Mouse (Mus musculus) forebrain, postnatal 0 days (tissue): Measurements from ENCODE around the gene Dennd2d. TPM values are rescaled to one million over a fixed set of nuclear protein-coding genes. Genes with fewer than 3 reads are reported as not detected.

Source experiments
- ATAC-seq: fragments of 200-750 bp; cut with Nextera tagmentation; 2 replicates; pipeline ENCODE4 v1.8.0; 2017; ENCODE audit warnings: mild to moderate bottlenecking, moderate library complexity
- DNase-seq: peaks from one replicate; pipeline ENCODE4 v3.0.0-alpha.2; 2015
- H3K27ac ChIP-seq: fragments of 300-500 bp; sonication (generic); 2 replicates; pipeline ENCODE4 v1.5.1; 2014; ENCODE audit warnings: low read depth, mild to moderate bottlenecking, antibody characterized with exemption, low read length, moderate library complexity, mixed read lengths
- H3K27me3 ChIP-seq: fragments of 300-500 bp; sonication (generic); 2 replicates; pipeline ENCODE4 v1.6.1; 2014; ENCODE audit warnings: mild to moderate bottlenecking, low read length, mixed read lengths; ENCODE audit not compliant: insufficient read depth
- H3K36me3 ChIP-seq: fragments of 300-500 bp; sonication (generic); 2 replicates; pipeline ENCODE4 v1.6.1; 2014; ENCODE audit warnings: mild to moderate bottlenecking, moderate library complexity; ENCODE audit not compliant: insufficient read depth
- H3K4me1 ChIP-seq: fragments of 300-500 bp; sonication (generic); 2 replicates; pipeline ENCODE4 v1.6.1; 2014; ENCODE audit warnings: antibody characterized with exemption; ENCODE audit not compliant: insufficient read depth
- H3K4me2 ChIP-seq: fragments of 300-500 bp; sonication (generic); 2 replicates; pipeline ENCODE4 v1.6.1; 2014; ENCODE audit warnings: low read depth, mild to moderate bottlenecking, moderate library complexity
- H3K4me3 ChIP-seq: fragments of 300-500 bp; sonication (generic); 2 replicates; pipeline ENCODE4 v1.5.1; 2014; ENCODE audit warnings: low read depth, low read length, mixed read lengths
- H3K9ac ChIP-seq: fragments of 300-500 bp; sonication (generic); 2 replicates; pipeline ENCODE4 v1.6.1; 2014; ENCODE audit warnings: mild to moderate bottlenecking
- H3K9me3 ChIP-seq: fragments of 300-500 bp; sonication (generic); 2 replicates; pipeline ENCODE4 v1.6.1; 2016; ENCODE audit warnings: low read length
- CTCF ChIP-seq: sonication (generic); IDR thresholded peaks from 2 replicates; pipeline ENCODE4 v1.5.1; 2016; ENCODE audit warnings: antibody characterized with exemption, control low read depth, low read depth
- WGBS: fragments of 180-500 bp; shearing (Covaris S2); extraction: QIAGEN DNeasy Blood & Tissue Kit; methylation state at CpG from one replicate; pipeline ENCODE4 v1.1.7; 2014; 5-methylcytosine and 5-hydroxymethylcytosine counted together
- polyA plus RNA-seq: library from polyadenylated mRNA; unstranded; fragments of >200 nt; fragmentation: Nextera tagmentation; extraction: Ambion mirVana; gene quantifications from 2 replicates; pipeline ENCODE4 v1.2.1, GENCODE M21; 2015
- total RNA-seq: library from RNA; depleted of rRNA; stranded (reverse); fragments of >200 nt; gene quantifications from 2 replicates; pipeline ENCODE4 v1.2.3, GENCODE M21; 2014; rRNA removed

The Dennd2d gene
- total RNA-seq (0.31 and 0.90 TPM in 2 replicates), polyA plus RNA-seq (0.30 and 0.63 TPM in 2 replicates)

DNA sequence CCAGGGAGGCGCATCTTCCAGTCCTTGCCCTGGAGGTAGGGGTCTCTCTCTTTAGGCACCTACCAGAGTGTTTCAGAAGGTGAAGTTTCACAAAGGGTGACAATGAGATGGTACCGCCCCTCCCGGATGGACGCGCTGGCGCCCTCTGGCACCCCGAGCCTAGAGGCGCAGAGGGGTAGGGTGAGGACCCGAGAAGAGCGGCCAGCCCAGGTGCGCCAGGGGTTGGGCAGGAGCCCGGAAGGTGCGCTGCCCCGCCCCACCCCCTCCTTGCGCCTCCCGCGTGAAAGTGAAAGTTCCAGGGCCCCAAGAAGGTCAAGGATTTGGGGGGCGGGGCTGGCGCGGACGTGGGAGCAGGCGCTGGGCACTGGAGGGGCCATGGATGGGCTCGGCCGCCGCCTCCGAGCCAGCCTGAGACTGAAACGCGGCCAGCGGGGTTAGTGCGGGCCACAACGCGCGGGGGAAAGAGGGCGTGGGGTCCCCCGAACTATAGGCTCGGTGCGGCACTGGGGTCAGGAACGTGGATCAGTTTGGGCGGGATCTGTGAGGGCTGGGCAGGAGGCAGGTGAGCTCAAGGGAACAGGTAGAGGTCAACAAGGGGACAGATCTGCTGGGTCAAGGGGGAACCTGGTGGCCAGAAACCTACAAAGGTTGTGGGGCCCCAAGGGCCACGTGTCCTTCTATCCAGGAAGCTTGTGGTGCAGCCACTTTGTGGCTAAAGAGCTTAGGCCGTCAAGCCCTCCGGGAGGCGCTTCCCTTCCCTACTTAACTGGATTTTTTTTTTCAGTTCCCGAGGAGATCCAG is at the start of gene Dennd2d:
TSS of gene Dennd2d (plus strand) at position 125 of the 801 bp plus-strand sequence.
- no peaks in the 10 kb centered on the region for H3K27me3 ChIP-seq
- H3K36me3 ChIP-seq, result no peaks in the 10 kb centered on the region
- 0 out of 2 replicates have a peak, but pooled peaks cover 9% of the 10 kb centered on the region for H3K4me1 ChIP-seq
- peak; percentile 63 for ATAC-seq
- peak within 1 kb of the TSS; percentile 51; the same call in 1 of the 2 replicates for H3K9ac ChIP-seq
- TF ChIP-seq CTCF, result peak; percentile 6; the same call in 1 of the 2 replicates
- DNase-seq, result no peak
- no peak within 1 kb of the TSS for H3K27ac ChIP-seq
- 3% methylated on average over 40 of the region's 44 CpGs for WGBS
- no peaks in the 10 kb centered on the region for H3K9me3 ChIP-seq
- H3K4me2 ChIP-seq, result peak within 1 kb of the TSS; percentile 97
- peak within 1 kb of the TSS; percentile 47 for H3K4me3 ChIP-seq

DNA sequence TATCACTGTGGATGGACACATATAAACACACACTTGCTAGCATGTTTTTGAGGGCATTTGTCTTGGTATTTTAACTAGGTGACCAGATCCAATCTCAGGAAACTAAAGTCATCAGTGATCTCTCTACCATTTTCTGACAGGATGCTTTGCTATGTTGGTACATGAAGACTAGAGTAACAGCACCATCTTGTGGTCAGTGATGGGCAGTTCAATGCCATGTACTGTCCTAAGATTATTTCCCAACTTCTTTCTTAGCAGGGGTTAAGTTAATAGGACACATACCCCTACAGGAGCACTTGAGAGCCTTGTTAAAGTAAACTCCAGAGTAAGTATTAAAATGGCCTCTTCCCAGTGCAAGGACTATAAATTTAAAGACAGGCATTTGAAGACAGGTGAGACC is 33.6 kb upstream of the Dennd2d start:
- DNase-seq (peak; percentile 74), ATAC-seq (peak; percentile 92)
- no peaks in the 10 kb centered on the region for H3K9me3 ChIP-seq
- no peak overlapping the region for H3K4me2 ChIP-seq
- H3K4me3 ChIP-seq, result no peak overlapping the region
- TF ChIP-seq CTCF, result peak; percentile 91
- no peaks in the 10 kb centered on the region for H3K4me1 ChIP-seq
- no peaks in the 10 kb centered on the region for H3K36me3 ChIP-seq
- no peaks in the 10 kb centered on the region for H3K27me3 ChIP-seq
- H3K9ac ChIP-seq, result no peak overlapping the region
- no peak overlapping the region for H3K27ac ChIP-seq

DNA sequence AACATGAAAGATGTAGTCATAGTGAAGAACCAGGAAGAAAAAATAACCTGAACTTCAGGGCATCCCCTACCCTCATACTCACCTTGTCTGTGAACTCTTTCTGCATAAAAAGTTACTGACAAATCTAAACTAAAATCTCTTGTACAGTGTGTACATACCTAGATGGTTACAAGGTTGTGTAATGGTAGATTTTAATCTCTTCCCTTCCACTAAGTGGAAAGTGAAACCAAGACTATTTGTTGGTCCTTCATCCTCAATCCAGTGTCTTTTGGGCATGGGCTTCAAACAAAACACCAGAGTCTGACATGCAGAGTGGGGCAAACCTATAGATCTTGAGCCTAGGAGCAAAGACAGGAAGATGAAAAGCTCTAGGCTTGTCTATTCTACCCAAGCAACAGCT is 33.2 kb upstream of the Dennd2d start:
- no peaks in the 10 kb centered on the region for H3K27me3 ChIP-seq
- no peak for ATAC-seq

DNA sequence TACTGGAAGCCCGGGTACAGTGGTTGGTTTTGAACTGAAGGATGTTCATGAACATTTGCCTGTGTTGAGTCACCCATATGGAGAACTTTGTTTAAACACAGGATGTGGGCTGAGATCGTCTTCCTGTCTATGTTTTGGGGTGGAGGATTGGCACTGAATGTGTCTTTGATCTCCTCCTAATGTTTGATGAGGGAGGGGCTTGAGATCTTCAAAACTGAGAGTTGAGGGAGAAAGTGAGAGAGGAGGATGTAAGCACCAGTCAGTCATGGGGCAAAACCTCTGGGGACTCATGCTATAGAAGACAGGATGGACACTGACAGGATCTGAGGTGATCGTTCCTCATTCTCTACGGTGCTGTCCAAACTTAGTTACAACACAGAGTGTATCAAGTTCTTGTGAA is 32.6 kb upstream of the Dennd2d start:
- Histone ChIP-seq H3K9me3 (no peaks in the 10 kb centered on the region), H3K36me3 (no peaks in the 10 kb centered on the region), H3K9ac (no peak overlapping the region), H3K27me3 (no peaks in the 10 kb centered on the region), H3K4me3 (no peak overlapping the region), H3K27ac (no peak overlapping the region), H3K4me1 (no peaks in the 10 kb centered on the region), H3K4me2 (no peak overlapping the region)
- ATAC-seq (no peak), DNase-seq (no peak)
- WGBS, result 66% methylated on average over 4 of the region's 4 CpGs
- TF ChIP-seq CTCF, result no peak

More for the DNA sequence above, 33.2 kb upstream of the Dennd2d start:
- Histone ChIP-seq H3K4me3 (no peak overlapping the region), H3K4me2 (no peak overlapping the region), H3K4me1 (no peaks in the 10 kb centered on the region), H3K36me3 (no peaks in the 10 kb centered on the region), H3K9ac (no peak overlapping the region), H3K9me3 (no peaks in the 10 kb centered on the region), H3K27ac (no peak overlapping the region)
- no peak for TF ChIP-seq CTCF
- no peak for DNase-seq

DNA sequence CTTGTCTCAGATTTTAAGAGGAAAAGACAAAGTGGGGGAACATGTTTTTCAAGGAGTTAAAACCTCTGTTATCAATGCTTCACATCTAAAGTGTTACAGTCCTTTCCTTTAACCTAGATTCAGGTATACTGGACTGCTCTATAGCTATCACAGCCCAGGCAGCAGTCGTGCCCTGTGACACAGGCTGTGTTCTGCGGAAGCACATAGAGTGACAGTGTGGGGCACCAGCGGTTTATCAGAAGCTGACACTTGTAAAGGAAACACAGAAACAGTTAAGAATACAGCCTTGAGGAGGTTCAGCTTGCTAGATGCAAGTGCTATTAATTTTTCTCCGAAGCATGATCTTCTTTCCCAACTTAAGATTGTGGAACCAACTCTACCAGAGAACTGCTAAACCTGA is 29.6 kb upstream of the Dennd2d start:
- Histone ChIP-seq H3K36me3 (no peaks in the 10 kb centered on the region), H3K4me2 (no peak overlapping the region), H3K4me1 (no peaks in the 10 kb centered on the region), H3K9ac (no peak overlapping the region), H3K9me3 (no peaks in the 10 kb centered on the region), H3K27me3 (no peaks in the 10 kb centered on the region), H3K4me3 (no peak overlapping the region), H3K27ac (no peak overlapping the region)
- no peak for TF ChIP-seq CTCF
- 86% methylated on average over 4 of the region's 4 CpGs for WGBS
- no peak for ATAC-seq
- no peak for DNase-seq

DNA sequence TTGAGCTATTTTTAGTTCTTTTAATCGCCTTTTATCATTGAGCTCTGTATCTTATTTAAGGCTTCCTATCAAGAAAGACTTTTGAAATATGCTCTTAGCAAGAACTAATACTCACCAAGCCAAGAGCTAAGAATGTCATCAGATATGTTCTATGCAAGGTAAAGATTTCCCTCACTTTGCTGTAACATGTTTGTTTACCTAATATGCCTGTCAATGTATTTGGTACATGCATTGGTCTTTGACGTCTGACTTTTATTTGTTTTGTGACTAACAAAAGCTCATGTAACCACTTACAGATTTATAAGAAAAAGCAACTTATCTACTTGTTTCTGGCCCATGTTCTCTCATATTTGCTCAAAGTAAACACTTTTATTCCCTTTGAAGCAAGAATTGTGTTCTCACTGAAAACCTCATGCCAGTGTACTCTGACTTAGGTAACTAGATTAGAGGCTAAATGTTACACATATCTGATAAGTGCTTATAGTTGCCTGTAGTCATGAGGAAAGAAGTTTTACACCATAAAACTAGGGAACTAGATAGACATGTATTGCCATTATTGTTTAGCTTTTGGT is 24.8 kb upstream of the Dennd2d start:
- Histone ChIP-seq H3K27ac (no peak overlapping the region), H3K27me3 (no peaks in the 10 kb centered on the region), H3K4me2 (no peak overlapping the region), H3K9me3 (no peaks in the 10 kb centered on the region), H3K36me3 (no peaks in the 10 kb centered on the region), H3K4me3 (no peak overlapping the region), H3K9ac (no peak overlapping the region), H3K4me1 (no peaks in the 10 kb centered on the region)
- no peak for ATAC-seq
- WGBS, result 88% methylated on average over 2 of the region's 2 CpGs
- no peak for DNase-seq
- no peak for TF ChIP-seq CTCF

DNA sequence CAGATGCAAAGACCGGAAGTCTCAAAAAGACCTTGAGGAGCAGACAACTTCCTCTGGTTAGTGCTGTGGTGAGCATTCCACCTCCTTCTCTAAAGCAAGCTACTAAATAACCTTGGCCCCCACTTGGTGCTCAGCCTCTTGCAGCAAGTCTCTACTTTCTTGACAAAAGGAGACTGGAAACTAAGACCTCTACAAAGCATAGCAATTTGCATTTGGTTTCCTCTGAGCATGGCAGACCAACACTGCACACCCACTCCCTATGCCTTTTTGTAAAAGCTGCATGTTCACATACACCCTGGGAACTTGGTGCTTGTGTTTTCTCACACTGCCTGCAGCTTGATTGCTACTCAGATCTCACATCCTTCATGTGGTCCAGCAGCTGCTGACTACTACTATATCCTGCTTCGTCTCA is 20.1 kb upstream of the Dennd2d start:
- 91% methylated on average over 2 of the region's 2 CpGs for WGBS

More for the DNA sequence above, 20.1 kb upstream of the Dennd2d start:
- TF ChIP-seq CTCF, result no peak
- no peaks in the 10 kb centered on the region for H3K27me3 ChIP-seq
- H3K4me2 ChIP-seq, result no peak overlapping the region
- H3K4me1 ChIP-seq, result no peaks in the 10 kb centered on the region
- no peak overlapping the region for H3K9ac ChIP-seq
- H3K9me3 ChIP-seq, result no peaks in the 10 kb centered on the region
- ATAC-seq (no peak), DNase-seq (no peak)
- H3K27ac ChIP-seq, result no peak overlapping the region
- H3K4me3 ChIP-seq, result no peak overlapping the region
- no peaks in the 10 kb centered on the region for H3K36me3 ChIP-seq
